Mouse (Mus musculus): ENCODE data around the gene Gpr26.

Gpr26 gene

GRCm38 (mm10) chr7:131966023-131966915 lies at the start of gene Gpr26:
Gpr26 (plus strand) TSS chr7:131966460.
- DNase-seq: no peak

- DNase-seq: peak in 1 of 2 experiments; percentile 21
These were observed 48.9 kb upstream of the Gpr26 start for GRCm38 (mm10) chr7:131917384-131917783.

GRCm38 (mm10) chr7:131927288-131928050 lies 38.8 kb upstream of the Gpr26 start:
- DNase-seq: no peak

GRCm38 (mm10) chr7:131937611-131938010 lies 28.6 kb upstream of the Gpr26 start:
- DNase-seq: no peak

GRCm38 (mm10) chr7:131951131-131951530 lies 15.1 kb upstream of the Gpr26 start:
- DNase-seq: no peak

- DNase-seq: no peak
These were observed 12.9 kb upstream of the Gpr26 start for GRCm38 (mm10) chr7:131953402-131953801.

- DNase-seq: no peak
These were observed 7.6 kb upstream of the Gpr26 start for GRCm38 (mm10) chr7:131958705-131959104.

GRCm38 (mm10) chr7:131960551-131960950 lies 5.7 kb upstream of the Gpr26 start:
- peak; percentile 11 to 78 for DNase-seq

GRCm38 (mm10) chr7:131966916-131967494 lies 745 bp downstream of the Gpr26 start:
- DNase-seq: no peak

GRCm38 (mm10) chr7:131970255-131970654 lies 4.0 kb downstream of the Gpr26 start:
- no peak for DNase-seq

- DNase-seq: no peak
These were observed 9.6 kb downstream of the Gpr26 start for GRCm38 (mm10) chr7:131975867-131976266.

- DNase-seq: no peak
These were observed 12.3 kb downstream of the Gpr26 start for GRCm38 (mm10) chr7:131978609-131979008.

- DNase-seq: no peak
These were observed 22.8 kb downstream of the Gpr26 start for GRCm38 (mm10) chr7:131989056-131989455.

GRCm38 (mm10) chr7:131992226-131992625 lies 26.0 kb downstream of the Gpr26 start:
- DNase-seq: no peak

GRCm38 (mm10) chr7:131992873-131993272 lies 26.6 kb downstream of the Gpr26 start:
- DNase-seq: no peak

GRCm38 (mm10) chr7:132005996-132006696 lies 39.9 kb downstream of the Gpr26 start:
- DNase-seq: no peak

GRCm38 (mm10) chr7:132009002-132009401 lies 42.7 kb downstream of the Gpr26 start:
- DNase-seq: no peak

- no peak for DNase-seq
These were observed 46.9 kb downstream of the Gpr26 start for GRCm38 (mm10) chr7:132012969-132013679.

GRCm38 (mm10) chr7:132013970-132014369 lies 47.7 kb downstream of the Gpr26 start:
- no peak for DNase-seq

GRCm38 (mm10) chr7:132015193-132015592 lies 48.9 kb downstream of the Gpr26 start:
- DNase-seq: no peak

- no peak for DNase-seq
These were observed 49.7 kb downstream of the Gpr26 start for GRCm38 (mm10) chr7:132015933-132016332.

- no peak for DNase-seq
These were observed 59.3 kb downstream of the Gpr26 start for GRCm38 (mm10) chr7:132025591-132025990.

Measured in kidney, postnatal 36 days (tissue).